Mouse (Mus musculus): Measurements from ENCODE around the gene Hsd17b13.

DNA sequence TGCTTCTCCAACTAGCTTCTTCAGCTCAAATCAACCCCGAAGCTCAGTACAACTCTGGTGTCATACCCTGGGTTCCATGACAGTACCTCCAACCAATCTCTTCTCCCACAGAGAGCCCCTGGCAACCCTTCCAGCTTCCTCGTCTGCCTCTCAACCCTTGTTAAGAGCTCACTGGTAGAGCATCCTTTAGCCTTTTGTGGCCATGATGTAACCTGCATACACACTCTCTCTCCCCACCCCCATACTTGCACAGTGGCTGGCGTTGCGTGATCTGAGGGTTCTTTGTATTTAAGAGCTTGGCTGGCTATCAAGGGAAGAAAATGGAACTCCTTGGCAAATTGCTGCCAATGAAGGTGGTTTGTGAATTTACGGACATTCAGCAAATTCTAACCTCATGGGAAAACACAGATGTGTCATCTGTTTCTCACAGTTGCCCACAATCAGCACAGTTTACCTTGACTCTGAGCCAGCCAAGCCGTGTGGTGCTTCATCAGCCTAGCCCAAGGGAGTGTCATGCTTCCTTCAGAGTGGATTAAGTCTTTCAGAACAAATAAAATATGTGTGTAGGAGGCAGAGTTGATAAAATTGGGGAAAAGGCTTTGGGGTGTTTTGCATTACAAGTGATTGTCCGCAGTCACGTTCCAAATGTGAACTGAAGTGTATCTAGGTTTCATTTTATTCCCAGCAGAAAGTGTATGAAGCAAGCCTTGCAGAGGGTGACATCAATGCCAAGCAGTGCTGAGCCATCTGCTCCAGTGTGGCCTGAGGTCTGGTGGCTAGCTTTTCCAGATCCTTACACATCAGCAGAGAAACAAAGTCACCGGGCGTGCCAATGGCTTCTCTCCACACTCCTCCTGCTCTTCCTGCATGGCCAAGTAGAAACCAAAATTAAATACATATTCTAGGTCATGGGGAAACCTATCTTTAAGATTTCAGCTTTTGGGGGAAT lies 23.8 kb downstream of the Hsd17b13 start:
- TF ChIP-seq CTCF (IDR thresholded peaks at IDR 0.05; ENCODE audit: low read depth) (no peak), EP300 (IDR thresholded peaks at IDR 0.05; ENCODE audit: low read depth) (no peak)
